Mouse (Mus musculus) intestine, postnatal 0 days (tissue): ENCODE measurements at regions not wholly inside any gene's neighbourhood (a gene's known extent, or its start where the extent isn't known, plus 50 kb on each side); places are given as distances from the start of the nearest gene placed in this dataset.

ENCODE experiments used
- ATAC-seq: fragments of 200-750 bp; cut with Nextera tagmentation; 2 replicates; pipeline ENCODE4 v1.8.0; 2017; ENCODE audit warnings: mild to moderate bottlenecking, moderate TSS enrichment, moderate library complexity
- H3K27ac ChIP-seq: fragments of 300-500 bp; sonication (generic); 2 replicates; pipeline ENCODE4 v1.5.1; 2014; ENCODE audit warnings: mild to moderate bottlenecking, low read depth, low read length, moderate library complexity
- H3K27me3 ChIP-seq: fragments of 300-500 bp; sonication (generic); replicated peaks from 2 replicates; pipeline ENCODE4 v1.6.1; 2014; ENCODE audit warnings: low read length, mixed read lengths; ENCODE audit not compliant: control insufficient read depth, insufficient read depth
- H3K36me3 ChIP-seq: fragments of 300-500 bp; sonication (generic); 2 replicates; pipeline ENCODE4 v1.6.1; 2014; ENCODE audit warnings: mild to moderate bottlenecking, moderate library complexity; ENCODE audit not compliant: control insufficient read depth, insufficient read depth
- H3K4me1 ChIP-seq: fragments of 300-500 bp; sonication (generic); replicated peaks from 2 replicates; pipeline ENCODE4 v1.6.1; 2014; ENCODE audit warnings: antibody characterized with exemption, low read length, mixed read lengths; ENCODE audit not compliant: control insufficient read depth, insufficient read depth
- H3K4me2 ChIP-seq: fragments of 300-500 bp; sonication (generic); replicated peaks from 2 replicates; pipeline ENCODE4 v1.6.1; 2014; ENCODE audit warnings: low read depth, mild to moderate bottlenecking, moderate library complexity
- H3K4me3 ChIP-seq: fragments of 300-500 bp; sonication (generic); 2 replicates; pipeline ENCODE4 v1.5.1; 2014; ENCODE audit warnings: low read depth, low read length
- H3K9ac ChIP-seq: fragments of 300-500 bp; sonication (generic); 2 replicates; pipeline ENCODE4 v1.6.1; 2014; ENCODE audit warnings: mild to moderate bottlenecking, low read depth, low read length
- H3K9me3 ChIP-seq: fragments of 300-500 bp; sonication (generic); 2 replicates; pipeline ENCODE4 v1.6.1; 2016; ENCODE audit warnings: mixed run types; ENCODE audit not compliant: control insufficient read depth
- CTCF ChIP-seq: sonication (generic); IDR thresholded peaks from 2 replicates; pipeline ENCODE4 v1.5.1; 2016; ENCODE audit warnings: low read depth, mild to moderate bottlenecking, control low read depth, antibody characterized with exemption, moderate library complexity
- WGBS: fragments of 180-500 bp; shearing (Covaris S2); extraction: QIAGEN DNeasy Blood & Tissue Kit; methylation state at CpG from one replicate; pipeline ENCODE4 v1.1.7; 2014; 5-methylcytosine and 5-hydroxymethylcytosine counted together

DNA sequence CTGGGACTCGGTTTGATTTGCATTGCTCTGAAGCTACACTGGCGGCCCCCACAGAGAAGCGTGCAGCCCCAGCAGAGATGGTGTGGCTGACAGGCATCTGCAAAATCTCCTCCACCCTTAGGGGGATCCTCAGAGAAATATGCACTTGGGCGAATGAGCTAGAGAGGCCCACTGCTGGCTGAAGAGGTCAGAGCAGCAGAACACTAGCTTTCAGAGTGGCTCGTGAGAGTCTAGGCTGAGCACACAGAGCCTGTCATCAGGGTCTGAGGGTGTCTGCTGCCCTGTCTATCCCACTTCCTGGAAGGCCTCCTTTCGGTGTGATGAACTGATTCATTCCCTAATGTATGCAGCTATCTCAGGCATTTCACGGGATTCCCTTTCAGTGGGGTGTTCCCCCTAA, 225.1 kb downstream of the Tle3 start:
- H3K36me3 ChIP-seq, result no peaks in the 10 kb centered on the region
- no peak for ATAC-seq
- peak; percentile 30; the same call in 1 of the 2 replicates for TF ChIP-seq CTCF
- H3K27ac ChIP-seq, result no peak overlapping the region
- H3K4me3 ChIP-seq, result no peak overlapping the region
- no peak overlapping the region for H3K9ac ChIP-seq
- H3K4me2 ChIP-seq, result no peak overlapping the region
- H3K9me3 ChIP-seq, result no peaks in the 10 kb centered on the region
- no peaks in the 10 kb centered on the region for H3K27me3 ChIP-seq
- WGBS, result 60% methylated on average over 7 of the region's 7 CpGs
- no peaks in the 10 kb centered on the region for H3K4me1 ChIP-seq

DNA sequence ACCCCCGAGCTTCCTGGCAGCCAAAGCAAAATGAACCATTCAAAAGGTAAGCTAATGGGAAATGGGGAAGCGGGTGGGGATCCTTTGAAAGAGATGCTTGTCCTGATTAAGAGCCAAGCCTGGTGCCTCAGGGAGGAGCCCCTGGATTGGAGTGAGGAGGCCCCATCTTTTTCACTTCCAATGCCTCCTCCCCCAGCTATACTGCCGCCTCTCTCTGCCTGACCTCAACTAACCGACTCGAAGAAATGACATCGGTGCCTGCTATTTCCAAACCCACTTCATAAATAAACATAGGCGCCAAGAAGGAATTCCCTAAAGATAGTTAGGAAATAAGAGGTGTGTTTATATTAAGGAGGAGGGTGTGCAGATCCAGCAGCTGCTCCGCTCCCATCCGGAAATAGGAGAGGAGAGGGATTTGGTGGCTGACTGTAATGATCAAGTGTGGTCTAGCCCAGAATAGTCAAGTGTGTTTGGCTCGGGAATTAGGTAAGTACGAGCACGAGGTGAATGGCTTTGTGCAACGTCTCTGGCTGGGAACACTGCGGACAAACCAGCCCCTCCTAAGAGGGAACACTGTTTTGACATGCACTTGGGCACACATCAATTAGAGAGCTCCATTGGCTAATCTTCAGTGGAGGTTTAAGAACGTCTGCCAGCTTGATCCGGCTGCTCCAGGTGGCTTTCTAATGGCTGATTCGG, 224.4 kb downstream of the Tle3 start:
- H3K4me3 ChIP-seq, result no peak overlapping the region
- H3K27ac ChIP-seq, result no peak overlapping the region
- H3K4me2 ChIP-seq, result no peak overlapping the region
- TF ChIP-seq CTCF, result no peak
- H3K9me3 ChIP-seq, result no peaks in the 10 kb centered on the region
- no peaks in the 10 kb centered on the region for H3K27me3 ChIP-seq
- 42% methylated on average over 17 of the region's 17 CpGs for WGBS
- no peaks in the 10 kb centered on the region for H3K4me1 ChIP-seq
- H3K9ac ChIP-seq, result no peak overlapping the region
- no peak for ATAC-seq
- no peaks in the 10 kb centered on the region for H3K36me3 ChIP-seq

DNA sequence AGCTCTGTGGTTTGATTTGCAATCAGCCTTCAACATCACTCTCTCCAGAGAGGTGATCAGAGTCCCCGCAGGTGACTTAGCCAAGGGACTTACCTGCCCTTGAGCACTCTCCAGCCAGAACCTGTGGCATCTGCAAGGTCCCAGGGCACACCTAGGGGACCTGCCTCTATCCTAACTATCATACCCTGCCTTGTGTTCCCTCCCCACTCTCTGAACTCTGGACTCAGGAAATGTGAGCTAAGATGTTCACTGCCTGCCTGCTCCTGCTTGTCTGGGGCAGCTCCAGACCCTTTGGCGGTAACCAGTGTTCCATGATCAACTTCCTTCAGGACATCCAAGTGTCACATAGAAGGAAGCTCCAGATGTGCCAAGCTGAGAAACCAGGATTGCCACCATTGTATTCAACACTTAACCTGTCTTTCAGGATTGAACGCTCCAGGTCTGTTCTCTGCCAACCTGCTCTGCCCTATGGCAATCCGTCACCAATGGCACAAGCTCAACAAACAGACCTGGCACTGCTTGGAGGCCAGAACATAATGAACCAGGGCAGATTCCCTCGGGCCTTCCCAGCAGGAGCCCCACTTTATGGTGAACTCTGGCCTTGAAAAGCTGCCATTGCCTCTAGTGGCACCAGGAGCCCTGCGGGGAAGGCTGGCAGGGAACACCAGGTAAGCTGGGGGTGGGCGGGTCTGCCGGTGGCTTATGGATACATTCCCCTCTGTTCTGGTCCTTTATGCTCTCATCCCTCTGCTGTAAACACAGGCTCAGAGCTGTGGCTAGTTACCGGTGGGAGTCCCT, 223.2 kb downstream of the Tle3 start:
- no peaks in the 10 kb centered on the region for H3K27me3 ChIP-seq
- H3K4me2 ChIP-seq, result no peak overlapping the region
- no peak overlapping the region for H3K9ac ChIP-seq
- H3K4me3 ChIP-seq, result no peak overlapping the region
- no peaks in the 10 kb centered on the region for H3K9me3 ChIP-seq
- no peak overlapping the region for H3K27ac ChIP-seq
- TF ChIP-seq CTCF, result no peak
- ATAC-seq, result peak; percentile 73
- 55% methylated on average over 9 of the region's 9 CpGs for WGBS
- H3K36me3 ChIP-seq, result no peaks in the 10 kb centered on the region
- H3K4me1 ChIP-seq, result no peaks in the 10 kb centered on the region

DNA sequence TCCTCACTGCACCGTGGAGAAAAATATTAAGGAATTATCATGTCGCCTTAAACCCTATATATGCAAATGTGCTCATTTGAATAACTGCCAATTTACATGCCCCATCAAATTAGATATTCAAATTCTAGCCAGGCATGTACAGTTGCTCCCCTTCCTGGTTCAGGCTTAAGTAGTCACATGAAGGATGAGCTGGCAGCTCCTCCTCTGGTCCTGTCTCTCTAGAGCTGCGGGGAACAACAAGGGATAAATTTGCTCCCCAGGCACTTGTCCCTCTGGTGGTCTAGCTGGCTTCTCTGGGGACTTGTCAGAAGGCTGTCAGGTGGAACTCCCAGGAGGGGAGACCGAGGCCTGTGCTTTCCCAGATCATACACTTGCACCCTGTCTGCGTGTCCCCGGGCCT, 221.8 kb downstream of the Tle3 start:
- no peak for TF ChIP-seq CTCF
- H3K4me1 ChIP-seq, result no peaks in the 10 kb centered on the region
- H3K9me3 ChIP-seq, result no peaks in the 10 kb centered on the region
- 90% methylated on average over 6 of the region's 6 CpGs for WGBS
- H3K4me2 ChIP-seq, result no peak overlapping the region
- no peak overlapping the region for H3K4me3 ChIP-seq
- no peaks in the 10 kb centered on the region for H3K36me3 ChIP-seq
- no peak for ATAC-seq
- H3K9ac ChIP-seq, result no peak overlapping the region
- H3K27ac ChIP-seq, result no peak overlapping the region
- H3K27me3 ChIP-seq, result no peaks in the 10 kb centered on the region

DNA sequence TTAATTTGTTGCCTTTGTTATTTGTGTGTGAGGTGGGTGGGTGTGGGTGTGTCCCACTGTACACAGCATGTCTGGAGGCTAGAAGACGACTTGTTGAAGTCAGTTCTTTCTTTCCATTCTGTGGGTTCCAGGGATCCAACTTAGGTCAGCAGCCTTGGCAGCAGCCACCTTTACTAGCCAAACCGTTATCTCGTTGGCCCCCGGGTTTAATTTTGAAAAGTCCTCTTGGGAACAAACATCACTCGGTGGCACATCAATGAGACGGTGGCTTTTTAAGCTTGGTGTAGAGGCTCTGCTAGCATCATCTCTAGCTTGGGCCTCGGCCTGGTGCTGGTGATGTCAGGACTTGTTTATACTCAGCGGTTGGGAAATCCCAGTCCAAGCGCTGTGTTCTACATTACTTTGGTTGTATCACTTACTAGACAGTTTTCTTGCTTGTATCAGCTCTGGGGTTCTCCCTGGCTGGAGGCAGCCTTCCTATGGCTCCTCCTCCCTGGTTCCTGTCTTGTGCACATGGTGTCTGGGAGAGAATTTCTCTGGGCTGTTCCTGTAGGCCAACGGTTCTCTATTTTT, 217.6 kb downstream of the Tle3 start:
- 80% methylated on average over 10 of the region's 10 CpGs for WGBS

DNA sequence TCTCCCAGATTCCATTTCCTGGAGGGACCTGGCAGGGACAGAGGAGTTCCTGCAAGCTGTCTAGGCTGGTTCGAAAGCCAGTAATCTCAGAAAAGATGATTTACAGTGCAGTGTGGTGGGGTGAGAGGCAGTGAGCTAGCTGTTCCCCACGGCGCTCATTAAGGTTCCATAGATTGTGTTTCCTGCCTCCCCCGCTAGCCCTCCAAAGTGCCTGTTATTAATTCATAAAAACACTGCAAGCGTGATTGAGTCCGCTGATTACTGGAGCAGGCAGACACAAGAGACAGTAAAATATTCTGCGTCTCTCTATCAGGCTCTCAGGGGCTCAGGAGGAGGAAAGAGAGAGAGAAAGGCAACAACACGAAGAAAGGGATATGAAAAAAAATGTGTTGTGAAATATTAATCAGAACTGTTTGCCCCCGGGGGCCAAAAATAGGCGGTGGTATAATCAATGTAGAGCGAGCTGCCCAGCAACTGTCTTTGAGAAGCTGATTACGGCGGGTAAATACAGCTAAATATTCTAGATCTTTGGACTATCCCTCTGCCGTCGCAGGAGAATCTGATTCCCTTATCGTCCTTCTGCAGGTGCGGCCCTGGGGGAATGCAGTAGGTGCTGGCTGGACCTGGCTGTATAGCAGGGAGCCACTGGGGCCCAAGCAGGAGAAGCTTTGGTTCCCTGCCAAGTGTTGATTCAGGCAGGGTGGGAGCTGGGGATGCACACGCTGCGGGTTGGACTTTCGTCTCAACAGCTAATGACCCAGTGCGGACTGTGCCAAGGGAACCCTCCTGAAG, 211.3 kb downstream of the Tle3 start:
- Histone ChIP-seq H3K9ac (no peak overlapping the region), H3K4me3 (no peak overlapping the region), H3K27me3 (no peaks in the 10 kb centered on the region), H3K4me2 (peak overlapping the region; percentile 38; the same call in 1 of the 2 replicates), H3K36me3 (no peaks in the 10 kb centered on the region), H3K9me3 (no peaks in the 10 kb centered on the region), H3K4me1 (no peaks in the 10 kb centered on the region), H3K27ac (peak overlapping the region; percentile 57; the same call in 1 of the 2 replicates)
- TF ChIP-seq CTCF, result no peak
- 27% methylated on average over 21 of the region's 21 CpGs for WGBS
- ATAC-seq, result peak; percentile 97

More for the DNA sequence above, 217.6 kb downstream of the Tle3 start:
- ATAC-seq, result no peak
- Histone ChIP-seq H3K27ac (no peak overlapping the region), H3K36me3 (no peaks in the 10 kb centered on the region), H3K9ac (no peak overlapping the region), H3K27me3 (no peaks in the 10 kb centered on the region), H3K4me2 (no peak overlapping the region), H3K4me3 (no peak overlapping the region), H3K9me3 (no peaks in the 10 kb centered on the region), H3K4me1 (no peaks in the 10 kb centered on the region)
- no peak for TF ChIP-seq CTCF
